Mouse (Mus musculus): ENCODE results near the gene Rbm45. TPM values are rescaled to one million over a fixed set of nuclear protein-coding genes. Genes with fewer than 3 reads are reported as not detected.
A peak's percentile ranks its signal among the peaks of the same experiment; 100 is the strongest.

Rbm45 gene
- 11.6 and 14.6 TPM in 2 replicates for polyA plus RNA-seq (2015; fragmentation: Nextera tagmentation; extraction: Ambion mirVana)

GRCm38 (mm10) chr2:76369821-76370655, at the start of gene Rbm45:
Gene Rbm45, plus strand, starts transcription at chr2:76369984.
- H3K4me2 ChIP-seq = peak within 1 kb of the TSS; percentile 89
- H3K4me1 ChIP-seq (replicated peaks) = peaks cover 20% of the 10 kb centered on the region
- H3K27me3 ChIP-seq = no peaks in the 10 kb centered on the region
- peak; percentile 79 for ATAC-seq (replicated peaks; ENCODE audit: insufficient number of reproducible peaks, insufficient read depth, low FRiP score, low read depth)
- WGBS = under 1% methylated on average over 61 of the region's 61 CpGs
- peak within 1 kb of the TSS; percentile 82 for H3K9ac ChIP-seq
- H3K9me3 ChIP-seq (replicated peaks) = no peaks in the 10 kb centered on the region
- peak within 1 kb of the TSS; percentile 79 for H3K4me3 ChIP-seq
- H3K27ac ChIP-seq = peak within 1 kb of the TSS; percentile 73
- H3K36me3 ChIP-seq = peaks cover 15% of the 10 kb centered on the region

DNA sequence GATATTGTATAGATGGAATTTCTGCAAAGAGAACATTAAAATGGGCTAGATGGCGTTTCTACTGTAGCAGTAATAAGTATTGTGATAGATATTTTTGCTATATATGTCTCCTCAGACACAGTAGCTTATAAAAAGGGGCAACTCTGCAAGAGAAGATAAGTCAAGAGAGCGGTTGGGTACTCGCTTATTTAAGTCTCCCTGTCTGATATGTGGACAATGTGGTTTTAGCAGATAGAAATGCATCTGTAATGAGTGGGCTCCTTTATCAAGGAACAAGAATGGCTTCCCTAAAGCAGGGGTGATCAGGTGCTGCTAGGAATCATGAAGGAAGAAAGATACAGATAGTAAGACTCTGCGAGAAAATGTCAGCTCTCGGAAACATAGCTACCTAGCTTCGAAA, 49.4 kb upstream of the Rbm45 start:
- 80% methylated on average over 6 of the region's 6 CpGs for WGBS
- ATAC-seq (replicated peaks; ENCODE audit: insufficient number of reproducible peaks, insufficient read depth, low FRiP score, low read depth) = no peak
- no peak overlapping the region for H3K4me3 ChIP-seq

DNA sequence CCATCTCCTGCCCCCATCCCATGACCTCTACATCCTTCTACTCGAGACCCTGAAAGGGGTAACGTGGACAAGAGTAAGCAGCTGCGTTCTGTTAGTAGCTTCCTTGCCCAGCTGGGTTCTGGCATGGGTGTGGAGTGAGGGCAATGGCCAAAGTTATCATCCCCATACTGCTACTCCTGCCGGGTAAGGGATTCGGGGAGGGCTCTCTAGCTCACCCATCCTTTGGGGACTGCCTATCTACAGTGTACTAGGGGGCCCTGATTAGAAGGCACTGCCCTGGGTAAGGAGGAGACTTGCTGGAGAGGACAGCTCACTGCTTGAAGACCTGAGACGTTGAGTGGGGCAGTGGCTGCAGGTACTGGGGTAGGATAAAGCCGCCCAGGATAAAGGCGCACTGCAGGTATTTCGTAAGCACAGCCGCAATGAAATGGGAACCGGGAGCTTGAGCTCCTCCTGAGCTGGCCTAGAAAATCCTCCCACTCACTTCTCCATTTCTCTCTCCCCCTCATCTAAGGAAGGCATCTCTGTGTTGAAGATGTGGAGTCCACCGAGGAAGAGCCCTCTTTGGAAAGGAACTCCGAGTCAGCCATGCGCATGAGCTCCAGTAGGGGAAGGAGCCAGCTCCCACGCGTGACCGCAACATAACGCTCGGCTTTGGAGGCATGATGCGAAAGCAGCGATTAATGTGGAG, 46.5 kb upstream of the Rbm45 start:
- no peak for ATAC-seq (replicated peaks; ENCODE audit: insufficient number of reproducible peaks, insufficient read depth, low FRiP score, low read depth)
- H3K27me3 ChIP-seq = no peaks in the 10 kb centered on the region
- no peaks in the 10 kb centered on the region for H3K4me1 ChIP-seq (replicated peaks)
- H3K9me3 ChIP-seq (replicated peaks) = no peaks in the 10 kb centered on the region
- H3K4me3 ChIP-seq = no peak overlapping the region
- H3K27ac ChIP-seq = no peak overlapping the region
- H3K4me2 ChIP-seq = no peak overlapping the region
- no peaks in the 10 kb centered on the region for H3K36me3 ChIP-seq
- no peak overlapping the region for H3K9ac ChIP-seq
- WGBS = 80% methylated on average over 21 of the region's 21 CpGs

More for the DNA sequence above, 49.4 kb upstream of the Rbm45 start:
- H3K9ac ChIP-seq = no peak overlapping the region
- H3K4me2 ChIP-seq = no peak overlapping the region
- no peaks in the 10 kb centered on the region for H3K4me1 ChIP-seq (replicated peaks)
- H3K27me3 ChIP-seq = no peaks in the 10 kb centered on the region
- H3K9me3 ChIP-seq (replicated peaks) = no peaks in the 10 kb centered on the region
- no peak overlapping the region for H3K27ac ChIP-seq
- no peaks in the 10 kb centered on the region for H3K36me3 ChIP-seq

DNA sequence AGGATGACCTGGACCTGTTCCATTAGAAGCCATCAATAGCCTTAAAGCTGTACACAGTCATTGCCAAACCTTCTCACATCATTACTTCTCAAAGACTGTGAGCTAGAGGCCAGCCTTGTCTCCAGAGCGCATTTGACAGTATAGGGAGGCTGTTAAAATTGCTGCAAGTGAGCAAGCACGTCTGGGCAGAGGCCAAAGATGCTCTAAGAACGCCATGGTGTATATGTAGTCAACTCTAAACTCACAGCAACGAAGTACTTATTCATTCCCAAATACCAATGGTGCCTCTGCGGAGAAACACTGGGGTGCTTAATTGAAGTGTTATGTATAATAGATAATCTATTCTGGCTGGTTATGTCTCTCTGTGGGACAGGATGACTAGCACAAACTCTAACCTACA, 45.3 kb upstream of the Rbm45 start:
- Histone ChIP-seq H3K27me3 (no peaks in the 10 kb centered on the region), H3K4me2 (no peak overlapping the region), H3K27ac (no peak overlapping the region), H3K36me3 (no peaks in the 10 kb centered on the region), H3K9me3 (replicated peaks) (no peaks in the 10 kb centered on the region), H3K9ac (no peak overlapping the region), H3K4me1 (replicated peaks) (no peaks in the 10 kb centered on the region), H3K4me3 (no peak overlapping the region)
- ATAC-seq (replicated peaks; ENCODE audit: insufficient number of reproducible peaks, insufficient read depth, low FRiP score, low read depth) = no peak
- WGBS = 85% methylated on average over 5 of the region's 5 CpGs

DNA sequence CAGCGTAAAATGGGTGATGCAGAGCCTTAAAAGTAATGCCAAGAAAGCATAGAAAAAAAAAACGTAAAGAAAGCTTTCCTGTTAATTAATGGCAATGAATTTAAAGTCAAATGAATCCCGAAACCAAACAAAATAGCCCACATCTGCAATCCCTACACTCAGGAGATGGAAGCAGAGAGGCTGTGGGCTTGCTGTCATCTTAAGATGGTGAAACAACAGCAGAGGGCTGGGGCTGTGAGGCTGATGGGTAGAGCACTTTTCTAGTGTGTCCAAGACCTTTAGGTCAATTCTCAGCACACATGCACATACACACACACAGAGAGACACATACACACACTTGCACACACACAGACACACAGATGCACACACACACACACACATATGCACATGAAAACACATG, 43.6 kb upstream of the Rbm45 start:
- Histone ChIP-seq H3K4me2 (no peak overlapping the region), H3K4me1 (replicated peaks) (no peaks in the 10 kb centered on the region), H3K9ac (no peak overlapping the region), H3K4me3 (no peak overlapping the region), H3K9me3 (replicated peaks) (no peaks in the 10 kb centered on the region), H3K36me3 (no peaks in the 10 kb centered on the region), H3K27ac (no peak overlapping the region), H3K27me3 (no peaks in the 10 kb centered on the region)
- WGBS = 70% methylated on average over 3 of the region's 3 CpGs
- ATAC-seq (replicated peaks; ENCODE audit: insufficient number of reproducible peaks, insufficient read depth, low FRiP score, low read depth) = no peak

- Histone ChIP-seq H3K4me1 (replicated peaks) (no peaks in the 10 kb centered on the region), H3K9ac (no peak overlapping the region), H3K27me3 (no peaks in the 10 kb centered on the region), H3K36me3 (no peaks in the 10 kb centered on the region), H3K4me2 (no peak overlapping the region), H3K4me3 (no peak overlapping the region), H3K9me3 (replicated peaks) (no peaks in the 10 kb centered on the region), H3K27ac (no peak overlapping the region)
- WGBS = 82% methylated on average over 5 of the region's 5 CpGs
- ATAC-seq (replicated peaks; ENCODE audit: insufficient number of reproducible peaks, insufficient read depth, low FRiP score, low read depth) = no peak
Observed at GRCm38 (mm10) chr2:76330081-76330480, 39.7 kb upstream of the Rbm45 start.

- WGBS = 53% methylated on average over 11 of the region's 11 CpGs
- no peak for ATAC-seq (replicated peaks; ENCODE audit: insufficient number of reproducible peaks, insufficient read depth, low FRiP score, low read depth)
- H3K4me1 ChIP-seq (replicated peaks) = no peaks in the 10 kb centered on the region
Observed at GRCm38 (mm10) chr2:76332161-76332805, 37.5 kb upstream of the Rbm45 start.

DNA sequence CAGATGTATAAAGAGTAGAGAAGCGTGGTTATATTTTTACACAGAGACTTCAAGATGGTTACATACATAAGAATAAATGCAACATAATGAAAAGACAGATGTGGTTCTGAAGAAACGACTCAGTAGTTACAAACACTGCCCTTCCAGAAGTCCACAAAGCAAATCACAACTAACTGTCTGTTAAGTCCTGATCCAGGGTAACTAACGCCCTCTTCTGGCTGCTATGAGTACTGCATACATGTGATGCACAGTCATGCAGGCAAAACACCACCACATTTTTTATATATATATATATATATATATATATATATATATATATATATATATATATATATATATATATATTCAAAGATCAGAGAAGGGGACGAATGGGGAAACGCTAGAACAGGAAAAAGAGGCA, 35.2 kb upstream of the Rbm45 start:
- no peaks in the 10 kb centered on the region for H3K36me3 ChIP-seq
- H3K27ac ChIP-seq = no peak overlapping the region
- no peak overlapping the region for H3K4me3 ChIP-seq
- H3K4me2 ChIP-seq = no peak overlapping the region
- H3K27me3 ChIP-seq = peaks cover 20% of the 10 kb centered on the region
- no peaks in the 10 kb centered on the region for H3K9me3 ChIP-seq (replicated peaks)
- no peak overlapping the region for H3K9ac ChIP-seq
- no peak for ATAC-seq (replicated peaks; ENCODE audit: insufficient number of reproducible peaks, insufficient read depth, low FRiP score, low read depth)
- WGBS = 79% methylated on average over 5 of the region's 5 CpGs
- peaks cover 9% of the 10 kb centered on the region for H3K4me1 ChIP-seq (replicated peaks)

More at GRCm38 (mm10) chr2:76332161-76332805, 37.5 kb upstream of the Rbm45 start:
- Histone ChIP-seq H3K36me3 (no peaks in the 10 kb centered on the region), H3K4me3 (no peak overlapping the region), H3K4me2 (no peak overlapping the region), H3K27me3 (0 out of 2 replicates have a peak, but pooled peaks cover 6% of the 10 kb centered on the region), H3K9ac (no peak overlapping the region), H3K27ac (no peak overlapping the region), H3K9me3 (replicated peaks) (no peaks in the 10 kb centered on the region)

DNA sequence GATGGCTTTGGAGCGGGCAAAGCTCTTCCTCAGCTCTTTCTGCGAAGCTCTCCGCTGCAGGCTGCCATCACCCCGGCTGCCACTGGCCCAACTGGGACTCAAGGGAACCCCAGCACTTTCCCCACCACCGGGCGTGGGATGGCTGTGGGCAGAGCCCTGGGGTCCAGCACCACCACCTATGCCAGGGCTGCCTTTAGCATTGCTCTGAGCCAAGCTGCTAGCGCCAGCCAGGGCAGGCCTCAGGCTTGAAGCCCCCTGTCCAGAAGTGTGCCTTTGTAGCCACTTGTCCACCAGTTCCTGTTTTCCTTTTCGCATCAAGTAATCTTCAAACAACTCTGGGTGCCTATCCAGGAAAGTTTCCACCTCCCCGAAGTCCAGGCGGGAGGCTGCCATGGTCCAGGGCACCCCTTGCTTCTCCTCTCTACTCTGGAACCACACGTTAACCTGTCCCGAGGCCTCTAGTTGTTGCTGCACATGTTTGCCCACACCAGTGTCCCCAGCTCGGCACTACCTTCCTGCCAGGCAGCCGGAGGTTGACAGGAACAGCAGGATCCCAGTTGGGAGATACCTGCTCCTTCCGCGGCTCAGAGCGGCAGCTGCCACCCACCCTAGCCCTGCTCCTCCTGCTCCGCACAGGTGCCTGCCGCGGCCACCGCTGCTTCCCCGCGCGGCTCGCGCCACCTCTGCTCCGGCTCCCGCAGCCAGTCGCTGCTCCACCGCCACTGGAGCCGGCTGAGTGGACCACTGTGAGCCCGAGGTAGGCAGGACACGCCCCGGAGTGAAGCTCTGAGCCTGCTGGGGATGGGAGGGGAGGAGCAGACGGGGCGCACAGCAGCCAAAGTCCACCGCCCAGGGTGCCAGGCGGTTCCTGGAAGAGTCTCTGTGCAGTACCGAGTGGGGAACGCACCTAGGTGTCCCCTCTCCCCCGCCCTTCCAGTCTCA, 31.3 kb upstream of the Rbm45 start, which contains the start of gene Pde11a:
TSS of gene Pde11a (minus strand) at position 560 of the 942 bp plus-strand sequence.
- 15% methylated on average over 40 of the region's 41 CpGs for WGBS
- peak; percentile 66; the same call in 1 of the 2 replicates for ATAC-seq (replicated peaks; ENCODE audit: insufficient number of reproducible peaks, insufficient read depth, low FRiP score, low read depth)
- no peak within 1 kb of the TSS for H3K27ac ChIP-seq
- H3K9ac ChIP-seq = peak within 1 kb of the TSS; percentile 45
- H3K36me3 ChIP-seq = no peaks in the 10 kb centered on the region
- H3K4me2 ChIP-seq = peak within 1 kb of the TSS; percentile 97
- no peaks in the 10 kb centered on the region for H3K9me3 ChIP-seq (replicated peaks)
- peak within 1 kb of the TSS; percentile 56 for H3K4me3 ChIP-seq
- H3K4me1 ChIP-seq (replicated peaks) = peaks cover 9% of the 10 kb centered on the region
- peaks cover 20% of the 10 kb centered on the region for H3K27me3 ChIP-seq

DNA sequence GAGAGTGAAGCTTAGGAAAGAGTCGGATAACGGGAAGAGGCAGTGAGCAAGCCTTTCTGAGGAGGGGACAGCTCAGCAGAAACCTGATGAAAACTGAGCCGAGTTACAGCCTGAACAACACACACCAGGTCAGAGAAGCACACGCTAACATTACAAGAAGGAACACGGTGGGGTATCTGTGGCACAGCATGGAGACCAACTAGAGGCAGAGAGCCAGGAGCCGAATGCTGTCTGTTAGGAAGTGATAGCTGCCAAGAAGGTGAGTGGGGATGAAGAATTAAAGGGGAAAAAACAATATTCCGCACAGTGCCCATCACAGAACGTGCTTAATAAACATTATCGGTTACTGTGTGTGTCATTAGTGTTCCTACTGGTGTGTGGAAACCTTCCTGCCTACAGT, 27.6 kb upstream of the Rbm45 start:
- no peak overlapping the region for H3K4me2 ChIP-seq
- no peak overlapping the region for H3K9ac ChIP-seq
- H3K9me3 ChIP-seq (replicated peaks) = no peaks in the 10 kb centered on the region
- H3K4me1 ChIP-seq (replicated peaks) = peaks cover 9% of the 10 kb centered on the region
- no peak overlapping the region for H3K27ac ChIP-seq
- H3K36me3 ChIP-seq = no peaks in the 10 kb centered on the region
- ATAC-seq (replicated peaks; ENCODE audit: insufficient number of reproducible peaks, insufficient read depth, low FRiP score, low read depth) = no peak
- WGBS = 84% methylated on average over 9 of the region's 9 CpGs
- H3K4me3 ChIP-seq = no peak overlapping the region
- peaks cover 14% of the 10 kb centered on the region for H3K27me3 ChIP-seq
